Mouse (Mus musculus): Measurements from ENCODE around the gene Phactr2.

- TF ChIP-seq POLR2A (IDR thresholded peaks at IDR 0.05; ENCODE audit: low read depth, low read length) (no peak), CTCF (conservative IDR thresholded peaks at IDR 0.05; ENCODE audit: insufficient read depth, insufficient read length, low read depth, low read length) (no peak)
Observed at GRCm38 (mm10) chr10:13388116-13388922, 85.9 kb downstream of the Phactr2 start.

Data from kidney, adult 2 months (tissue).